Mouse (Mus musculus): ENCODE results near the gene Syt17.

The Syt17 gene

GRCm38 (mm10) chr7:118448134-118448967 is at the start of gene Syt17:
Gene Syt17, minus strand, starts transcription at chr7:118448222.
- peak; percentile 52 to 68 for DNase-seq

DNA sequence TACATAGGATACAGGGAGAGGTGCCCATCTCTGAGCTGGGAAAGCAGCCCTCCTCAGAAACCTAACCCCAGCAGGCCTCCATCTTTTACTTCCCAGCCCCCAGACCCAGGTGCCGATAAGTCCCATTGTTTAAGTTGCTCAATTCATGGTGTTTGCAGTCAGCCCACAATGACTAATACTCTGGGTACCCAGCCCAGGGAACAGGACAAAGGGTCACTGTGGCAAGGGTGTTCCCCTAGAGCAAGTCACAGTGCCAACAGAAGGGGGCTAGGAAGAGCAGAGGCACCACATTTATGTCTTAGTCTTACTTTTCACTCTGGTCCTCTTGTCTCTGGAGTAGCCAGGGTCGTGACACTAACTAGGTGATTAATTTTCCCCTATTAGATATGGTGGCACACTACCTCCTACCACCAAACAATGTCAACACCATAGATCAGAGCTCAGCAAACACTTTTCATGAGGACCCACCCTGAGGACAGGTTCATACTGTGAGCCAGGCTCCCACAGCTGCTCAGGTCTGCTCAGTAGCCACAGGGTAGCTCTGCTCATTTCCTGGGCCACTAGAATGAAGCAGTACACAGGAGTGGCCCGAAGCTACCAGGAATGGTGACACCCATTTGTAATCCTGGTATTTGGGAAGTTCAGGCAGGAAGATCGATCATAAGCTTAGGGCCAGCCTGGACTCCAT is 47.0 kb upstream of the Syt17 start:
- no peak for DNase-seq

GRCm38 (mm10) chr7:118493892-118494291 is 45.9 kb upstream of the Syt17 start:
- no peak for DNase-seq

- peak; percentile 7 to 17 for DNase-seq
Observed at GRCm38 (mm10) chr7:118491431-118492147, 43.6 kb upstream of the Syt17 start, which contains the start of gene Itpripl2. Gene Itpripl2, minus strand, starts transcription at chr7:118491975.

DNA sequence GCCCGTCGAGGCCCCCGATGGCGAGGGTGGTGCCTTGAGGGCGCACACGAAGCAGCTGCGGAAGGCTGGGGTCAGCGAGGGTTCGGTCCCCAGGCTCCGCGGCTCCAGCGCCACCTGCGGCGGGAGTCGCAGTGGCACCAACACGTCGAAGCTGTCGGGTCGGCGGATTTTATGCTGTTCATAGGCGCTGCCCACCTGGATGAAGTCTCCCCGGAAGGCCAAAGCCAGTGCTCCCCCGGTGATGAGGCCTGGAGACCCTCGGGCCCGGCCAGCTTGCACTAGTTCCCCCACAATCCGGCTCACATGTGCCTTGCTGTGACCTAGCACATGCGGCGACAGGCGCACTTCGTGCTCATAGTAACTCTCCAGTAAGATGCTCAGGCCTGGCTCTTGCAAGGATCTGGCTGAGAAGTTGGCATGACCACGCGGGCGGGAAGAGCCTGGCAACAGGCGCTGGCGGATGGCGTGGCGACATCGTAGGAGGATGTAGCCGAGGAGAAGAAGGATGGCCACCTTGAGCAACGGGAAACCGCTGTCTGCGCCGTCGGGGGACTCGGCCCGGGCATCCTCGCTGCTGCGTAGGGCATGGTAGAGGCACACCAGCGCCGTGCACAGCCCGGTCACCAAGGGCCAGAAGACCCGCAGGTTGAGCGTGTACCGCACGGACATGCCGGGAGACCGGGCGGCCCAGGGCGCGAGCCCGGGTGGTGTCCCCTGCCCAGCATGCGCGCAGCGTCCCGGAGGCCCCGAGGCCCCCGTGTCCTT is 42.8 kb upstream of the Syt17 start:
- no peak for DNase-seq

DNA sequence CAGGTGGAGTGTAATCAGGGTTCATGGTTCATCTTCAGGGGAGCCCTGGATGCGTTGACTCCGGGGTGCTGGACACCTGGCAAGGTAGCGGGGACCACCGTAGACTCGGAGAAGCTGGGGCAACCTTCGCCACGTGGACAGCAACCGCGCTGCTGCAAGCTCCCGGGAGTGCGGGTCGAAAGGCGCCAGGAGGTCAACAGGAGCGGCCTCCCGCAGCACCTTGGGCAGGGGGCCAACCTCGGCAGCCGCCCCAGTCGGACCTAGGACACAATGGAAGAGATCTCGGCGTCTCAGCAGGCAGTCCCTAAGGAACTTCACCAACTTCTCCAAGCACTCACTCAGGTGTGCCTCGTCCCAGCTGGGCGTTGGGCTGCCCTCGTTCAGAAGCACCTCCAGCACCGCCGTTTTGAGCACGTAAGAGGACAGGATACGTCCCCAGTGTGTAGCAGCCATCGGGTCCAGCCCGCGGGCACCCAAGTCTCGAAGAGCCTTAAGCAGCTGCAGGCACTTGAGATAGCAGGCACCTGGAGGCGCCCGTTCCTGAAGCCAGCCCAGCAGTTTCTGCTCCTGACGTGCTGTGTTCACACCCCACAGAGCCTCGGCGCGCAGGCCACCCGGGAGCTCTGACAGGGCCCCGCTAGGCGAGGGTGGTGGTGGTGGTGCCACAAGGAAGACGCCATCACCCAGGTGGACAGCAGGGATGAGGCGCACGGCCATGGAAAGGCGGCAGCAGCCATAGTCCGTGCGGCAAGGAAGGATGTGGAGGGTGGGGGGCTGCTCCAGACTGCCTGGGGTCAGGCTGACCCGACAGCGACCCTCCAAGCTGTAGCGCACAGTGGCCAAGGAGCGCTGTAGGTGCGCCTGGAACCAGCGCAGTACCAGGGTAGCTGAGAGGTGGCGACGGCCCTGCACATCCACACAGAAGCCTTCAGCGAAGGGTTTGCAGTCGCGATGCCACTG is 42.0 kb upstream of the Syt17 start:
- no peak for DNase-seq

GRCm38 (mm10) chr7:118488060-118488664 is 40.1 kb upstream of the Syt17 start:
- no peak for DNase-seq

DNA sequence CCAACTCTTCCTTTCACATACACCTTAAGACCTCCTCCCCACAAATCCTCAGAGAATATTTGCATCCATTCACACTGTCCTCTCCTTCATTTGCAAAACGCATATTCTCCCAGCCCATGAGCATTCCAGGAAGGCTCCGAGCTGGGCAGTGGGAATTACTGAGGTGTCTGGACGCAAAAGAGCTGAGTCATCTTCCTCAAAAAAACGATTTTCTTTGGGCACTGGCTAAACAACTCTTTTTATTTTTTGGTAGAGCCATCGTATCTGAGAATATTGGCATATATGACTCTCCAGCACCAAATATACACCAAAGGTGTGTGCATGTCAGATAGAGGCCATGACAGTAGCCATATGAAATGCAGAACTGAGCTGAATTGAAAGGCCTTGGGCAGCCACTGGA is 38.9 kb upstream of the Syt17 start:
- DNase-seq, result no peak

DNA sequence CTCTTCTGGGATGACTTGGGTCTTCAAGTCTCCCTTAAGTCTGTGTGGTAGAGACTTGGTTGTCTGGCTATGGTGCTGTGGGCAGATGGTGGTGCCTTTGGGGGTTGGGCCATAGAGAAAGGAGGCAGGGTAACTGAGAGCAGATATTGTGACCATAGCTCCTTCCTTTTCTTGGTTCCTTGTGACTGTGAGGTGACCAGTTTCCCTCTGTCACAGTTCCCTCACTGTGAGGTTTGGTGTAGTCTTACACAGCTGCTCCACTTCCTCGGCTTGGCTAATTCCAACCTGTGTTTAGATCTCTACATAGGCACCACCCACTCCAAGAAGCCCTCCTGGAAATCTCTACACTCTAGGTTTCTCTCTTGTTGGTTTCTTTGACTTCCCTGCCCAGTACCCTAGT is 36.0 kb upstream of the Syt17 start:
- DNase-seq, result no peak

- DNase-seq, result no peak
Observed at GRCm38 (mm10) chr7:118482001-118482400, 34.0 kb upstream of the Syt17 start.

GRCm38 (mm10) chr7:118481047-118481810 is 33.2 kb upstream of the Syt17 start:
- no peak for DNase-seq

- no peak for DNase-seq
Observed at GRCm38 (mm10) chr7:118480160-118480709, 32.2 kb upstream of the Syt17 start.

- no peak for DNase-seq
Observed at GRCm38 (mm10) chr7:118478835-118479312, 30.9 kb upstream of the Syt17 start.

DNA sequence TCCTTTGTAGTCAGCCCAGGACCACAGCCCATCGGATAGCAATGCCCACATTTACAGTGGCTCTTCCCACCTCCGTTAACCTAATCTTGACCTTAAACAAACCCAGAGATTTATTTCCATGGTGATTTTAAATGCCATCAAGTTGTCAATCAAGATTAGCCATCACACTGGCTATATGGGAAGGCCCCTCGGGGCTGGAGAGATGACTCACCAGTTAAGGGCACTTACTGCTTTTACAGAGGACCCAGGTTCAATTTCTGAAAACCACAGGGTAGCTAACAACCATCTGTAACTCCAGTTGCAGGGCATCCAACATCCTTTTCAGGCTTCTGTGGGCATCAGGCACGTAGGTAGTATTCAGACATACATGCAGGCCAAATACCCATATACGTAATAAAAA is 28.4 kb upstream of the Syt17 start:
- DNase-seq, result no peak

- DNase-seq, result no peak
Observed at GRCm38 (mm10) chr7:118475008-118475705, 27.1 kb upstream of the Syt17 start.

GRCm38 (mm10) chr7:118472886-118473285 is 24.9 kb upstream of the Syt17 start:
- DNase-seq, result no peak

DNA sequence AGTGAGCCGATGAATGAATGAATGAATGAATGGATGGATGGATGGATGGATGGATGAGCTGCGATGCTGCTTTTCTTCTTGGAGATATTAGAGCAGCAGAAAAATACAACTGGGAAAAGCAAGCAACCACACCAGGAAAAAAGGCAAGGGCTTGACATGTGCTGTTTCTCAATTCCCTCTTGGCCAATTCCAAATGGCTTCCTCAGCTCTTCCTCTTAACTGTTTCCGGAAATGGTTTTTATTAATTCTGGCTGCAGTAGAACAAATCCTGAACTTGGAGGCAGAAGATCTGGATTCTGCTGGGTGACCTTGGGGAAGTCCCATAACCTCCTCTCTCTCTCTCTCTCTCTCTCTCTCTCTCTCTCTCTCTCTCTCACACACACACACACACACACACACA is 20.0 kb upstream of the Syt17 start:
- no peak for DNase-seq

DNA sequence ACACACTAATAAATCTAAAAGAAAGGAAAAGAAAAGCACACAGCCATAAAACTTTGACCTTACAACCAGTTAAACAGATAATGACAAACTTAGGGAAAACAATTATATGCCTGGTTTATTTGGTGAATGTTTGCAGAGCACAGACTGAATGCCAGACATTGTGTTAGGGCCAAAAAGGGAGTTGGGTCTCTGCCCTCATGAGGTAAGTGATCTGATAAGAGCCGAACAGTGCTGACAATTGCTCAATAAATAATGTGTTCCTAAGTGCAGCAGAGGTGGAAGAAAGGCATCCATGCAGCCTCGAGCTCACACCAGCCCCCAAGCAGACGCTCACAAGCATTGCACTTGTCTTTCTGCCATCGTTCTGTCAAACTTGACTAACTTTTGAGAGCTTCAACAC is 16.4 kb upstream of the Syt17 start:
- DNase-seq, result no peak

Data from cerebellum, postnatal 25 days (tissue).